Mouse (Mus musculus) CH12.LX (cell line): ENCODE results near the gene Cfap161. TPM values are rescaled to one million over a fixed set of nuclear protein-coding genes. Genes with fewer than 3 reads are reported as not detected.

Experiments used
- DNase-seq: peaks from one replicate; pipeline ENCODE4 v3.0.0-alpha.2; 2013; ENCODE audit errors: extremely low read depth
- H3K27ac ChIP-seq: 2 replicates; pipeline ENCODE4 v1.5.1; 2012; ENCODE audit warnings: low read depth, mild to moderate bottlenecking, control low read depth, moderate library complexity; ENCODE audit not compliant: insufficient read depth
- H3K27me3 ChIP-seq: replicated peaks from 2 replicates; pipeline ENCODE3; 2012; ENCODE audit warnings: inconsistent platforms
- H3K36me3 ChIP-seq, 2 experiments: replicated peaks in 1 of 2; 2 replicates each; pipeline versions ENCODE3 to v1.6.1; 2012; ENCODE audit warnings: inconsistent platforms in 1 of 2, low read length in 1 of 2, mild to moderate bottlenecking in 1 of 2, mixed read lengths in 1 of 2, moderate library complexity in 1 of 2; ENCODE audit not compliant: control insufficient read depth in 1 of 2, insufficient read depth in 1 of 2
- H3K4me1 ChIP-seq, 2 experiments: 2 replicates each; pipeline ENCODE4 v1.6.1; 2012; ENCODE audit warnings: inconsistent platforms in 1 of 2, moderate library complexity in 1 of 2; ENCODE audit not compliant: insufficient read depth in 2 of 2, control insufficient read depth in 1 of 2
- H3K4me2 ChIP-seq: 2 replicates; pipeline ENCODE4 v1.6.1; 2012; ENCODE audit warnings: low read depth, mild to moderate bottlenecking, control low read depth; ENCODE audit not compliant: poor library complexity, insufficient read depth, severe bottlenecking
- H3K4me3 ChIP-seq, 3 experiments: fragments of 150-350 bp in 1 of 3; sonication (generic) in 1 of 3; replicated peaks in 1 of 3; 2 replicates each; pipeline versions ENCODE3 to v1.5.1; 2011 to 2012; ENCODE audit warnings: low read depth in 2 of 3, low read length in 2 of 3, mild to moderate bottlenecking in 2 of 3, moderate library complexity in 2 of 3, control low read depth in 1 of 3, improper control_type of control experiment in 1 of 3, inconsistent platforms in 1 of 3, mixed read lengths in 1 of 3; ENCODE audit not compliant: poor library complexity in 1 of 3
- H3K79me2 ChIP-seq: replicated peaks from 2 replicates; pipeline ENCODE4 v1.6.1; 2012; ENCODE audit warnings: mild to moderate bottlenecking, moderate library complexity; ENCODE audit not compliant: control insufficient read depth, poor library complexity, insufficient read depth, severe bottlenecking; ENCODE audit errors: extremely low read depth
- H3K9ac ChIP-seq: 2 replicates; pipeline ENCODE4 v1.6.1; 2012; ENCODE audit warnings: low read depth, mild to moderate bottlenecking, control low read depth, moderate library complexity; ENCODE audit not compliant: insufficient read depth
- H3K9me3 ChIP-seq: replicated peaks from 2 replicates; pipeline ENCODE3; 2012; ENCODE audit warnings: low read length, inconsistent platforms, mixed read lengths
- CHD1 ChIP-seq: IDR thresholded peaks from 2 replicates; pipeline ENCODE4 v1.6.1; 2012; ENCODE audit warnings: low read depth, low read length, improper control_type of control experiment, inconsistent platforms
- CHD2 ChIP-seq: IDR thresholded peaks from 2 replicates; pipeline ENCODE4 v1.6.1; 2011; ENCODE audit warnings: low read length, improper control_type of control experiment
- ELF1 ChIP-seq: IDR thresholded peaks from 2 replicates; pipeline ENCODE4 v1.6.1; 2014; ENCODE audit warnings: low read depth, mild to moderate bottlenecking, inconsistent platforms, low read length, improper control_type of control experiment
- HCFC1 ChIP-seq: IDR thresholded peaks from 2 replicates; pipeline ENCODE4 v1.6.1; 2012; ENCODE audit warnings: low read depth, mild to moderate bottlenecking, inconsistent platforms, low read length, improper control_type of control experiment
- KAT2A ChIP-seq: IDR thresholded peaks from 2 replicates; pipeline ENCODE4 v1.6.1; 2012; ENCODE audit warnings: low read length, improper control_type of control experiment, inconsistent platforms; ENCODE audit not compliant: insufficient replicate concordance
- MAZ ChIP-seq: IDR thresholded peaks from 2 replicates; pipeline ENCODE4 v1.6.1; 2012; ENCODE audit warnings: low read depth, mild to moderate bottlenecking, inconsistent platforms, low read length, improper control_type of control experiment, moderate library complexity
- MXI1 ChIP-seq: IDR thresholded peaks from 2 replicates; pipeline ENCODE4 v1.6.1; 2011; ENCODE audit warnings: mild to moderate bottlenecking, low read depth, low read length, improper control_type of control experiment
- MYC ChIP-seq: IDR thresholded peaks from 2 replicates; pipeline ENCODE4 v1.6.1; 2011; ENCODE audit warnings: low read depth, mild to moderate bottlenecking, improper control_type of control experiment, low read length
- NRF1 ChIP-seq: IDR thresholded peaks from 2 replicates; pipeline ENCODE4 v1.6.1; 2014; ENCODE audit warnings: low read depth, mild to moderate bottlenecking, inconsistent platforms, low read length, improper control_type of control experiment, moderate library complexity
- RAD21 ChIP-seq: IDR thresholded peaks from 2 replicates; pipeline ENCODE4 v1.6.1; 2011; ENCODE audit warnings: low read depth, mild to moderate bottlenecking, low read length, improper control_type of control experiment, moderate library complexity
- RCOR1 ChIP-seq: conservative IDR thresholded peaks from 2 replicates; pipeline ENCODE4 v1.6.1; 2012; ENCODE audit warnings: low read depth, mild to moderate bottlenecking, inconsistent platforms, low read length, improper control_type of control experiment
- TBP ChIP-seq: conservative IDR thresholded peaks from 2 replicates; pipeline ENCODE4 v1.6.1; 2011; ENCODE audit warnings: low read depth, low read length, improper control_type of control experiment
- USF1 ChIP-seq: IDR thresholded peaks from 2 replicates; pipeline ENCODE4 v1.6.1; 2014; ENCODE audit warnings: low read depth, mild to moderate bottlenecking, inconsistent platforms, low read length, improper control_type of control experiment
- ZKSCAN1 ChIP-seq: IDR thresholded peaks from 2 replicates; pipeline ENCODE4 v1.6.1; 2012; ENCODE audit warnings: low read depth, inconsistent platforms, low read length, improper control_type of control experiment, borderline replicate concordance
- ZMIZ1 ChIP-seq: IDR thresholded peaks from 2 replicates; pipeline ENCODE4 v1.6.1; 2012; ENCODE audit warnings: low read depth, mild to moderate bottlenecking, inconsistent platforms, low read length, improper control_type of control experiment
- dilution Hi-C: fragments of 300-500 bp; cut with MboI; formaldehyde crosslinking; loops from 2 replicates; pipeline ENCODE4 v1.14.3; 2020; ENCODE audit warnings: low sequenced_read_pairs; ENCODE audit not compliant: extremely low pct_unique_long_range_greater_than_20kb, extremely low pct_ligation_motif_present
- in situ Hi-C: fragments of 300-500 bp; cut with MboI; formaldehyde crosslinking; loops from 3 replicates; pipeline ENCODE4 v1.14.3; 2019; ENCODE audit warnings: low sequenced_read_pairs, low pct_ligation_motif_present, low pct_unique_long_range_greater_than_20kb, mixed read lengths
- polyA plus RNA-seq: library from polyadenylated mRNA; unstranded; fragments of >175 nt; gene quantifications from 2 replicates; pipeline ENCODE4 v1.2.1, GENCODE M21; 2012; ENCODE audit warnings: low read depth; ENCODE audit not compliant: insufficient read length
- total RNA-seq, 2 experiments: library from RNA; depleted of rRNA; stranded (reverse); fragments of 300-350 nt in 1 of 2; fragments of >200 nt in 1 of 2; gene quantifications; 2 replicates each; pipeline ENCODE4 v1.2.3; 2012 to 2014

The Cfap161 gene
- total and polyA plus RNA-seq, 3 experiments = 0.08 to 0.42 (median 0.17) TPM

DNA sequence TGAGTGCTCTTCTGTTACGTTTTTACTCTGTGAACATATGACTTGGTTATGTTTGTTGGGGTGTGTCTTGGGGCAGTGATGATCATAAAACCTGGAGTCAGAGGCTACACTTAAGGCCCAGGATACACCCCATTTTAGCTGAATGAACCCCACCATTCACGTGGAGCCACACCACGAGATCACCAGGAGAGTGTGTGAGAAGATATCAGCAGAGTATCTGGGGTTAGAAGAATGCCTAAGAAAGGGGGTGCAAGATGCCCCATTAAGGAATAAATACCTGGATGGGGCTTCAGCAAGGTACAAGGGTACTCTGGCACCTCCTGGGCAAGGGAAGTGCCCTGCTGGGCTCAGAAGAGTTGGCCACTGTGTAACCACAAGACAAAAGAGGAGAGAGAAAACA, 60.4 kb downstream of the Cfap161 start:
- Histone ChIP-seq H3K36me3 (no peaks in the 10 kb centered on the region), H3K9me3 (no peaks in the 10 kb centered on the region), H3K79me2 (no peaks in the 10 kb centered on the region), H3K4me1 (no peaks in the 10 kb centered on the region), H3K4me3 (no peak overlapping the region), H3K9ac (no peak overlapping the region), H3K4me2 (no peak overlapping the region), H3K27me3 (no peaks in the 10 kb centered on the region), H3K27ac (no peak overlapping the region)
- dilution Hi-C loops = no loop called here
- no peak for DNase-seq
- in situ Hi-C loops = no loop called here
- TF ChIP-seq MYC (no peak), TBP (no peak), RAD21 (no peak), ZMIZ1 (no peak), ELF1 (no peak), USF1 (no peak), CHD2 (no peak), MXI1 (no peak)

DNA sequence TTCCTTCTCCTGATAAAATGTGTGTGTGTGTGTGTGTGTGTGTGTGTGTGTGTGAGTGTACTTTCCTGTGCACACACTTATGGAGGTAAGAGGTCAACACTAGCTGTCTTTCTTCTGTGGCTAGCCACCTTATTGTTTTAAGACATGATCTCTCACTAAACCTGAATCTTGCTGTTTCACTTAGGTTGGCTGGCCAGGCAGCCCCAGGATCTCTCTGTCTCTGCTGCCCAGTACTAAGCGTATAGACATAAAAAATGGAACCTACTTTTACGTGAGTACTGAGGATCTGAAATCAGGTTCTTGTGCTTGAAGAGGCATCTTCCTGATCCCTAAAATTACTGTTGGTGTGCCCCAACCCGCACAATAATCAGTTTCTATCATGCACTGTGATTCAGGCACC, 61.9 kb downstream of the Cfap161 start:
- Histone ChIP-seq H3K4me3 (no peak overlapping the region), H3K79me2 (no peaks in the 10 kb centered on the region), H3K27ac (no peak overlapping the region), H3K9me3 (no peaks in the 10 kb centered on the region), H3K27me3 (no peaks in the 10 kb centered on the region), H3K36me3 (no peaks in the 10 kb centered on the region), H3K4me1 (no peaks in the 10 kb centered on the region), H3K9ac (no peak overlapping the region), H3K4me2 (no peak overlapping the region)
- dilution Hi-C loops (no loop called here), in situ Hi-C loops (no loop called here)
- no peak for DNase-seq
- no peak for TF ChIP-seq MAZ
- TF ChIP-seq ELF1 = no peak
- TF ChIP-seq CHD1 = no peak
- no peak for TF ChIP-seq ZKSCAN1
- no peak for TF ChIP-seq MYC
- no peak for TF ChIP-seq HCFC1

DNA sequence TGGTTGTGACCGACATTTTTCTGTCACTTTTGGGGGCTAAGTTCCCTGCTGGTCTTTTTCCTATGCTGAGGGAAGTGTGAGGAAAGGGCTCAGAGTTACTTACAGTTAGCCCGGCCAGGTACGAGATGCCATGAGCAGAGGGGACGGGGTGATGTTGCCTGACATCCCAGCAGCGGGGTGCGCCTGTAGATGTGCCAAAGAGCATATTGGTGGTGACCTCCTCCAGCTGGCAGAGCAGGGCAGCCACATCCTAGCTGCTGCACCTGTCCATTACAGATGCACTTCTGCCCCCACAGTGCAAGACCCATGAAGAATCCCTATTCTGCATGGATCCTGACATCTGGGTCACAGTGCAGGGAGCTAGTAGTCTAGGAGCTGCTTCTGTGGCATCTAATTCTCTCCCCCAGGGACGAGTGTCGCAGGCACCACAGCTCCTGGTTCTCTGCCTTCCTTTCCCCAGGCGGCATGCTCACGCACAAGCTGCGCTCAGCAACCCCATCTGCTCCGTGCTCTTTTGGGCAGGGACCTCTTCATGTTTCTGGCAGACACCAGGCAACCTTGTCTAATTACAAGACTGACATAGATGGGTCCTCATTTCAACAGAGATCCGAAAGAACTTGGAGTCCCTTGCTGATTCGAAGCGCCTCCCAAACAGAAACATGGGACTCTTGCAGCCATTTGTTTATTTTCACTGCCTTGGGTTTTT, 62.6 kb downstream of the Cfap161 start:
- TF ChIP-seq USF1 (no peak), CHD2 (no peak), MXI1 (no peak), NRF1 (no peak), ZMIZ1 (no peak), RCOR1 (no peak), KAT2A (no peak), MYC (no peak), CHD1 (no peak)
- in situ Hi-C loops (no loop called here), dilution Hi-C loops (no loop called here)
- no peak overlapping the region for H3K4me3 ChIP-seq
- no peak overlapping the region for H3K4me2 ChIP-seq
- H3K79me2 ChIP-seq = no peaks in the 10 kb centered on the region
- no peaks in the 10 kb centered on the region for H3K9me3 ChIP-seq
- no peaks in the 10 kb centered on the region for H3K36me3 ChIP-seq
- H3K27me3 ChIP-seq = no peaks in the 10 kb centered on the region
- no peak for DNase-seq
- H3K4me1 ChIP-seq = no peaks in the 10 kb centered on the region
- no peak overlapping the region for H3K27ac ChIP-seq
- no peak overlapping the region for H3K9ac ChIP-seq
